Mouse (Mus musculus): Measurements from ENCODE around the gene Atp6v0c.

- no peak for TF ChIP-seq MAFK (IDR thresholded peaks at IDR 0.05; ENCODE audit: insufficient read depth, low read depth, low read length)
- TF ChIP-seq ZNF384 (IDR thresholded peaks at IDR 0.05; ENCODE audit: low read depth, low read length): no peak
These were observed 20.1 kb downstream of the Atp6v0c start for GRCm38 (mm10) chr17:24149421-24149820.

Measured in ES-E14 (cell line).